Mouse (Mus musculus) cerebellum, adult 2 months (tissue): ENCODE data around the gene Gm20517. TPM values are rescaled to one million over a fixed set of nuclear protein-coding genes. Genes with fewer than 3 reads are reported as not detected.
"Not testable (repeated sequence)": the region's sequence is repeated elsewhere in the genome, so short reads cannot be mapped to it uniquely, and the experiment has no call there.

Experiments
- DNase-seq, 2 experiments: peaks; one replicate each; pipeline ENCODE4 v3.0.0; 2021
- H3K27ac ChIP-seq: fragments of 200-500 bp; 2 replicates; pipeline ENCODE4 v1.5.1; 2012; ENCODE audit warnings: low read length, control low read depth, inconsistent platforms; ENCODE audit not compliant: insufficient read depth
- H3K27me3 ChIP-seq: fragments of 200-500 bp; 2 replicates; pipeline ENCODE4 v1.6.1; 2012; ENCODE audit warnings: inconsistent platforms, mild to moderate bottlenecking, low read length, moderate library complexity; ENCODE audit not compliant: control insufficient read depth, insufficient read depth
- H3K4me1 ChIP-seq: fragments of 200-500 bp; 2 replicates; pipeline ENCODE4 v1.6.1; 2011; ENCODE audit warnings: low read length; ENCODE audit not compliant: control insufficient read depth, insufficient read depth
- H3K4me3 ChIP-seq: fragments of 200-500 bp; replicated peaks from 2 replicates; pipeline ENCODE3; 2011; ENCODE audit warnings: mild to moderate bottlenecking, low read depth, low read length, control low read depth; ENCODE audit not compliant: insufficient read depth
- CTCF ChIP-seq: fragments of 200-500 bp; IDR thresholded peaks from 2 replicates; pipeline ENCODE4 v1.5.1; 2011; ENCODE audit warnings: low read depth, mild to moderate bottlenecking, control low read depth, low read length, moderate library complexity, borderline replicate concordance; ENCODE audit not compliant: insufficient read depth
- POLR2A ChIP-seq: fragments of 200-500 bp; IDR thresholded peaks from 2 replicates; pipeline ENCODE4 v1.6.1; 2011; ENCODE audit warnings: low read length, control low read depth, borderline replicate concordance; ENCODE audit not compliant: insufficient read depth
- WGBS: fragments of 180-500 bp; shearing (Covaris S2); methylation state at CpG from one replicate; pipeline ENCODE4 v1.1.7; 2018; 5-methylcytosine and 5-hydroxymethylcytosine counted together
- polyA plus RNA-seq: library from polyadenylated mRNA; depleted of rRNA; stranded (reverse); fragments of >200 nt; gene quantifications from 2 replicates; pipeline ENCODE4 v1.2.3, GENCODE M21; 2012

Gm20517 gene
- polyA plus RNA-seq, 1 experiment: 1.7 TPM

DNA sequence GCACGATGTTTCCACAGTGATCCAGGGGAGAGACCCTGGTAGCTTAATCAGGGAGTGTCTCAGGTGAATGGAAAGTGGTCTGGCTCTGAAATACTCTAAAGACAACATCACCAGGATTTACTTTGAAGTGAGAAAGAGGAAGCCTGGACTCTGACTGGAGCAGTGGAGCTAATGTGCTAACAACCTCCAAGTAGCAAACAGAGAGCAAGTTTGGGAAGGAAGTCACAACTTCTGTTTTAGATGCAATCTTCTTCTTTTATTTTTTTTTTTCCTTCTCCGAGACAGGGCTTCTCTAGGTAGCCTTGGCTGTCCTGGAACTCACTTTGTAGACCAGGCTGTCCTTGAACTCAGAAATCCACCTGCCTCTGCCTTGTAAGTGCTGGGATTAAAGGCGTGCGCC, 2.2 kb upstream of the Gm20517 start:
- no peak for DNase-seq
- 89% methylated on average over 4 of the region's 4 CpGs for WGBS
- Histone ChIP-seq H3K27me3 (no peaks in the 10 kb centered on the region), H3K4me3 (no peak overlapping the region), H3K27ac (no peak overlapping the region), H3K4me1 (0 out of 2 replicates have a peak, but pooled peaks cover 8% of the 10 kb centered on the region)
- TF ChIP-seq CTCF (no peak), POLR2A (no peak)

DNA sequence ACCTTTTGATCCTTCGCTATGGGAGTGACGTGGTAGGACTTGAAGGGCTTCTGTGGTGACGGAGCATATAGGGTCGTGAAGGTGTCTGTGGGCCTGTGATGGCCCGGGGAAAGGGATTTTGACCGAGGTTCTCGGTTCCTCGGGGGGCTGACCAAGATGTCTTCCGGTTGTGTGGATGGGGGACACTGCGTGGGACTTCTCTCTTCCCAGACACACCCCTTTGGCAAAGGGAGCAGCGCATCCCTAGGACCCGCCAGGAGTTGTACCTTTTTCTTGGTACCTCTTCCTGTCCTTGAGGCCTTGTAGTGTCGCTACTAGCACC, 233 bp downstream of the Gm20517 start:
- Histone ChIP-seq H3K27ac (no peak overlapping the region; the same call in 1 of the 2 replicates), H3K4me1 (0 out of 2 replicates have a peak, but pooled peaks cover 8% of the 10 kb centered on the region)
- under 1% methylated on average over 13 of the region's 13 CpGs for WGBS

DNA sequence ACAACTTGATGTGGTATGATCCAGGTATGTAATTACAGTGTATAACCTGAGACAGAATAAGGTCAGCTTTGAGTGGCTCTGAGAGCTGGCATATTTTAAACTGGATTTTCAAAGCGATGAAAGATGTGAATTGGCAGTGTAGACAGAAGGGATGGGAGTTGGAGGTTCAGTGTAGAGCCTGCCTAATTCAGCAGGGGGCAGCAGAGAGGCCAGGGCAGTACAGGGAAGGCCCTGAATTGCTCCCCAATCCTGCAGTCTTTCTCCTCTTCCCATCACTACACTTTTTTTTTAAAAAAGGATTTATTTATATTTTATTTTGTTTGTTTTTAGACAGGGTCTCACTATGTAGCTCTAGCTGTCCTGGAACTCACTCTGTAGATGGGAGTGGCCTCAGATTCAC, 2.6 kb downstream of the Gm20517 start:
- DNase-seq: no peak
- Histone ChIP-seq H3K27me3 (no peaks in the 10 kb centered on the region), H3K4me3 (no peak overlapping the region), H3K27ac (no peak overlapping the region), H3K4me1 (peaks cover 14% of the 10 kb centered on the region)
- TF ChIP-seq POLR2A (no peak), CTCF (peak; percentile 40; the same call in 1 of the 2 replicates)
- WGBS: 79% methylated on average over 1 of the region's 1 CpGs

More for the DNA sequence above, 233 bp downstream of the Gm20517 start:
- Histone ChIP-seq H3K4me3 (peak overlapping the region; percentile 97), H3K27me3 (no peaks in the 10 kb centered on the region)
- DNase-seq: no peak
- TF ChIP-seq POLR2A: no peak
- no peak for TF ChIP-seq CTCF

DNA sequence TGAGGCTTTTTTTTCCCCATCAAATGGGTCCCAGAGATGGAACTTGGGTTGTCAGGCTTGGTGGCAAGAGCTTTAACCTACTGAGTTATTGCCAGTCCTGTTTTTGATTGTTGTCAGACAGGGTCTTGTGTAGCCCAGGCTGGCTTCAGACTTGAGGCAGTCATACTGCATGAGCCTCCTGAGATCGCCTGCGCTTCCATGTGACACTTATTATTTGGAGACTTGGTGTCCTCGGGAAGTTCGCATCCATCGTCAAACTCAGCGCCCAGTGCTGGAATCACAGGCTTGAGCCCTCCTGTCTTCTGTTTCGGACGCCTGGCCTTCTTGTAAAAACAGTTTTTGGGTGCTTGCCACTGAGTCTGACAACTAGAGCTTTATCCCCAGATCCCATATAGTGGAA, 4.7 kb downstream of the Gm20517 start:
- H3K4me3 ChIP-seq: no peak overlapping the region
- WGBS: 92% methylated on average over 8 of the region's 8 CpGs
- H3K27ac ChIP-seq: no peak overlapping the region
- peaks cover 14% of the 10 kb centered on the region for H3K4me1 ChIP-seq
- TF ChIP-seq POLR2A: no peak
- no peak for TF ChIP-seq CTCF
- DNase-seq: no peak
- H3K27me3 ChIP-seq: no peaks in the 10 kb centered on the region

DNA sequence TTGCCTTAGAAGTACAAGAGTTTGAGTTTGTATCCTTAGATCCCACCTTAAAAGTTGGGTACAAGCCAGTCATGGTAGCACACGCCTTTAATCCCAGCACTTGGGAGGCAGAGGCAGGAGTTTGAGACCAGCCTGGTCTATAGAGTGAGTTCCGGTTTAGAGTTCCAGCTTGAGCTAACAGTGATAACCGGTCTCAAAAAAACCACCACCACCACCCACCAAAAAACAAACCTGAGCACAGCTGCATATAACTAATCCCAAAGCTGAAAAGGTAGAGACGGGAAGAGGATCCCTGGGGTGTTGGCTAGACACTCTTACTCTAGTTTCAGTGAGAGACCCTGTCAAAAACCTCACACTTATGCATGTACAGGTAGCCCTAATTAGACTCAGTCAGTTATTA, 5.3 kb downstream of the Gm20517 start:
- TF ChIP-seq POLR2A (no peak), CTCF (no peak)
- no peak overlapping the region for H3K4me3 ChIP-seq
- no peak for DNase-seq
- peaks cover 14% of the 10 kb centered on the region for H3K4me1 ChIP-seq
- WGBS: 86% methylated on average over 4 of the region's 4 CpGs
- H3K27ac ChIP-seq: no peak overlapping the region
- no peaks in the 10 kb centered on the region for H3K27me3 ChIP-seq

DNA sequence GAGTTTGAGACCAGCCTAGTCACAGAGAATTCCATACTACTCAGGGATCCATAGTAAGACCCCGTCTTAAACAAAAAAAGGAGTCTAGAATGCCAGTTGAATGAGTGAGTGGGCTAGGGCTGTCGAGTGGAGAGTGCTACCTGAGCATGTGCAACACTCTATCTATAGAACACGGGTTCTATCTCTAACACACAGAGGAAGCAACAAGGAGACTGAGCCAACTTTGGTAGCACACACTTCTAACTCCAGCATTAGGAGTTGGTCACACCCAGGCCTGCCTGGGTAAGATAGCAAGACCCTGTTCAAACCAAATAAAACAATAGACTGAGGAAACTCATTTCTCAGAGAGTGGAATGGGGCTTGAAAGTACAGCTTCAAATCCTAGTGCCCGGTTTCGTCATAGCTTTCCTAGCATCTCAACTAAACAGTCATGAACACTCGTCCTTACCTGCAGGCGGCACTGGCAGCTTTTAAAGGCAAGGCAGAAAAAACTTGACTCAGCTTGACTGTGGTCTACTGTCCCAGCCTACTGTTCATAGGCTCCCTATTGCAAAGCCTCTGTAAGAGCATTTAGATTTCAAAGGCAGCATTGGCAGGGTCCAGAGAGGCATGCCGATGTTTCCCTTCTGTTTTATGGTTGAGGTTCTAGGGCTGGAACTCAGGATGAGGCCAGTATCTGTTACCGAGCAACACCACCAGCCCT, 6.4 kb downstream of the Gm20517 start:
- 91% methylated on average over 9 of the region's 9 CpGs for WGBS
- H3K4me1 ChIP-seq: peaks cover 9% of the 10 kb centered on the region
- TF ChIP-seq POLR2A (no peak), CTCF (no peak)

DNA sequence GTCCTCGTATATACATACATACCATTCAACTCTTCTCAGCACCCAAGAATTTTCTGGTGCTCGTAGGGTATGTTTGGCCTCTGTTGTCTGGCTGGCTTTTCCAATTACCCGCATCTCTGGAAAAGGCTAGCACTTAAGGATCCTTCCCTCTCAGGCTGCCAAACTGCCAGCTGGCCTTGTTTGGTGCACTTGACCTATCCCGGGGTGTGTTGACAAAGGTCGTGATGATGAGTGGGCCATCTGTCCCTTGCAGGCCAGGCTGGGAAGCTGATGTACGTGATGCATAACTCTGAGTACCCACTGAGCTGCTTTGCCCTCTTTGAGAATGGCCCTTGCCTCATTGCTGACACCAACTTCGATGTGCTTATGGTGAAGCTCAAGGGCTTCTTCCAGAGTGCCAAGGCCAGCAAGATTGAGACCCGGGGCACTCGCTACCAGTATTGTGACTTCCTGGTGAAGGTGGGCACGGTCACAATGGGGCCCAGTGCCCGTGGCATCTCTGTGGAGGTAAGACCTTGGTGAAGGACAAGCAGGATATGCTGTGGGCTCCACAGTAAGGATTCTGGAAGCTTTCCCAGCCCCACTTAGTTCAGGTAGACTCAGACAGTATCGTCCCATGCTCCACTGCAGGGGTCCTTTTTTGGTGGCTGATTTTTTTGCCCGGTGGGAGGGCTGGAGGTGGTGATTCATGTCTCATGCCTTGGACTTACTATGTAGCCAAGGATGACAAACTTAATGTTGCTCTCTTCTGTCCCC, 7.3 kb downstream of the Gm20517 start:
- WGBS: 36% methylated on average over 13 of the region's 13 CpGs
- peak; percentile 24 to 59 for DNase-seq

More for the DNA sequence above, 6.4 kb downstream of the Gm20517 start:
- Histone ChIP-seq H3K4me3 (no peak overlapping the region), H3K27ac (no peak overlapping the region), H3K27me3 (no peaks in the 10 kb centered on the region)
- no peak for DNase-seq

DNA sequence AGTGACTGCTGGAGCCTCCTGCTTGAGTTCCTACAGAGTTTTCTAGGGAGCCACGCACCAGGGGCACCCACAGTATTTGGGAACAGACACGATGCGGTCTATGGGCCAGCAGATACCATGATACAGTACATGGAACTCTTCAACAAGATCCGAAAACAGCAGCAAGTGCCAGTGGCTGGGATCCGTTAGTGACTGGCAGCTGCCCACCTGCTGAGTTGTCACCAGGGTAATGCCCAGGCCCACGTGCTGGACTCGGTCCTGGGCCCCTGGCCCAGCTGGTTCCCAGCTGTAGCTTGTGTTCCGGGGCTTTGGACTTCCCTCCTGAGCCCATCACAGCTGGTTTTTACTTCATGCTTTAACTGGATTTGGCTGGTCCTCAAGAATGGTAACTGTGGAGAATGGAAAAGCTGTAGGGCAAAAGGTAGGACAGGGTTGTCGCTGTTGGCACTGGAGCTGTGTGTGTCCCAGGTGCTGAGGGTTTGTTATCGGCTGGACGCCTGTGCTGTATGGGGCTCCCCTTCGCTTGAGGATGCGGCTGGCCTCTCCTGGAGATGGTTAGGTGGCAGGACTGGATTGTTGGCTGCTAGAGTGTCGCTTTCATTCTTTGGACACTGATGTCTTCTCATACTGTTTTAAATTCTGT, 11.6 kb downstream of the Gm20517 start:
- peaks cover 5% of the 10 kb centered on the region for H3K4me1 ChIP-seq
- no peaks in the 10 kb centered on the region for H3K27me3 ChIP-seq
- TF ChIP-seq POLR2A (no peak), CTCF (no peak)
- 65% methylated on average over 14 of the region's 14 CpGs for whole genome bisulfite sequencing
- H3K27ac ChIP-seq: no peak overlapping the region
- no peak overlapping the region for H3K4me3 ChIP-seq
- DNase-seq: no peak

More for the DNA sequence above, 7.3 kb downstream of the Gm20517 start:
- H3K27me3 ChIP-seq: no peaks in the 10 kb centered on the region
- H3K27ac ChIP-seq: no peak overlapping the region
- H3K4me3 ChIP-seq: no peak overlapping the region
- TF ChIP-seq POLR2A (no peak), CTCF (no peak)
- H3K4me1 ChIP-seq: peaks cover 5% of the 10 kb centered on the region

DNA sequence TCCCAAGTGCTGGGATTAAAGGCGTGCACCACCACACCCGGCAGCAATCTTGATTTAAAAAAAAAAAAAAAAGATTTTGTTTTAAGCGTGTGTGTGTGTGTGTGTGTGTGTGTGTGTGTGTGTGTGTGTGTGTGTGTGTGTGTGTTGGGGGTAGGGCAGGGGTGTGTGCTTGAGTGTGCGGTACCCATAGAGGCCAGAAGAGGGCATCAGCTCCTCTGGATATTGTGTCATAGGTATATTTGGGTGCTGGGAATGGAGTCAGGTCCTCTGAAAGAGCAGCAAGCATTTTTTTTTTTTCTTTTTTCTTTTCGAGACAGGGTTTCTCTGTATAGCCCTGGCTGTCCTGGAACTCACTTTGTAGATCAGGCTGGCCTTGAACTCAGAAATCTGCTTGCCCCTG, 13.2 kb downstream of the Gm20517 start:
- H3K27me3 ChIP-seq, DNase-seq, H3K27ac ChIP-seq, H3K4me3 ChIP-seq, H3K4me1 ChIP-seq: not testable (repeated sequence)
- WGBS: 98% methylated on average over 5 of the region's 5 CpGs
